Mouse (Mus musculus) stomach, postnatal 0 days (tissue): ENCODE measurements around the gene Hydin. TPM values are rescaled to one million over a fixed set of nuclear protein-coding genes. Genes with fewer than 3 reads are reported as not detected.

ENCODE experiments used
- ATAC-seq: fragments of 200-750 bp; cut with Nextera tagmentation; 2 replicates; pipeline ENCODE4 v1.8.0; 2017; ENCODE audit not compliant: low FRiP score, low TSS enrichment
- DNase-seq: peaks from one replicate; pipeline ENCODE4 v3.0.0-alpha.2; 2016; ENCODE audit warnings: low spot score
- H3K27ac ChIP-seq: fragments of 300-500 bp; sonication (generic); replicated peaks from 2 replicates; pipeline ENCODE4 v1.5.1; 2014; ENCODE audit warnings: mild to moderate bottlenecking, control low read depth
- H3K27me3 ChIP-seq: fragments of 300-500 bp; sonication (generic); 2 replicates; pipeline ENCODE4 v1.6.1; 2014; ENCODE audit warnings: low read length; ENCODE audit not compliant: control insufficient read depth, insufficient read depth
- H3K36me3 ChIP-seq: fragments of 300-500 bp; sonication (generic); 2 replicates; pipeline ENCODE4 v1.6.1; 2014; ENCODE audit warnings: low read length, mixed read lengths; ENCODE audit not compliant: control insufficient read depth, insufficient read depth
- H3K4me1 ChIP-seq: fragments of 300-500 bp; sonication (generic); replicated peaks from 2 replicates; pipeline ENCODE4 v1.6.1; 2014; ENCODE audit warnings: antibody characterized with exemption; ENCODE audit not compliant: control insufficient read depth, insufficient read depth
- H3K4me2 ChIP-seq: fragments of 300-500 bp; sonication (generic); replicated peaks from 2 replicates; pipeline ENCODE4 v1.6.1; 2014; ENCODE audit warnings: low read depth, mild to moderate bottlenecking, control low read depth, moderate library complexity
- H3K4me3 ChIP-seq: fragments of 300-500 bp; sonication (generic); 2 replicates; pipeline ENCODE4 v1.5.1; 2014; ENCODE audit warnings: low read depth, low read length, control low read depth
- H3K9ac ChIP-seq: fragments of 300-500 bp; sonication (generic); 2 replicates; pipeline ENCODE4 v1.6.1; 2014; ENCODE audit warnings: mild to moderate bottlenecking, low read length, control low read depth, mixed read lengths
- H3K9me3 ChIP-seq: fragments of 300-500 bp; sonication (generic); 2 replicates; pipeline ENCODE4 v1.6.1; 2016; ENCODE audit warnings: low read length; ENCODE audit not compliant: control insufficient read depth
- CTCF ChIP-seq: IDR thresholded peaks from 2 replicates; pipeline ENCODE4 v1.5.1; 2016; ENCODE audit warnings: antibody characterized with exemption, low read depth, mild to moderate bottlenecking, moderate library complexity
- EP300 ChIP-seq: optimal IDR thresholded peaks from 2 replicates; pipeline ENCODE3; 2016; ENCODE audit warnings: antibody characterized with exemption
- WGBS: fragments of 180-500 bp; shearing (Covaris S2); extraction: QIAGEN DNeasy Blood & Tissue Kit; methylation state at CpG from one replicate; pipeline ENCODE4 v1.1.7; 2014; 5-methylcytosine and 5-hydroxymethylcytosine counted together
- polyA plus RNA-seq: library from polyadenylated mRNA; unstranded; fragments of >200 nt; fragmentation: Nextera tagmentation; extraction: Ambion mirVana; gene quantifications from 2 replicates; pipeline ENCODE4 v1.2.1, GENCODE M21; 2015

Gene Hydin
- polyA plus RNA-seq, 1 experiment from 2014 or later = 0.05 TPM

DNA sequence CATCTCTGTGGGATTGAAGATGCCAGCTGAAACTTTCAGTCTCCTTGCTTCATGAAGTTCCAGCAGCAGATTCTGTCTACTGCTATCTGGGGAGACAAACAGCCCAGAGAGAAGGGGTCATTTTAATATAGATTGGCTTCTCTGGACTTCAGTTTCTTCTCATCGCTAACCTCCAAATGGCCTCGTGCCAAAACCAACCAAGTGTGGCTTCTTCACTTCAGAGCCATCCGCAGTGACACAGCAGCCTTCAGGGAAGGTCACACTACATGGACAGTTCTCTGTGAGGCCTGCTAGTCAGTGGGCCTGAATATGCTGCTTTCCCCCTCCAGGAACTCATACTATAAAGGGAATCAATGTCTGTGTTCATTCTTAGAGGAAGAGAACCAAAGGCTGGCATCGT, 187.7 kb downstream of the Hydin start:
- TF ChIP-seq CTCF (no peak), EP300 (no peak)

DNA sequence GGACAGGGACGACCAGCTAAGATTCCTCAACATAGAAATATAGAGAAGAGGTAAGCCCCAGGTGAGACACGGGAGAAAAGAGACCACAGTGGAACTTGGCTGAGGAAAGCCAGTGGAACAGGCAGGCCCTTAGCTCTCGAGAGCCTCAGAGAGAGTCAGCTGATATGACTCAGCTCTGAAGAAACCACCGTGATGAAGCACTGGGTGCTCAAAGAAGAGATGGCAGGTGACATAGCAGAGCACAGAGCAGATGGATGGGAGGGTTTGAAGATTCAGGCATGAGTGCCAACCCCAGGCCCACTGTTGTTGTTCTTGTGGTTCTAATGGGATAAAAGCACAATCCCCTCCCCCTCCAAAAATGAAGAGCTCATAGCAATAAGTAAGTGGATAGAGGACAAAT, 190.6 kb downstream of the Hydin start:
- Histone ChIP-seq H3K4me1 (no peaks in the 10 kb centered on the region), H3K27me3 (no peaks in the 10 kb centered on the region), H3K9ac (no peak overlapping the region), H3K9me3 (no peaks in the 10 kb centered on the region), H3K27ac (no peak overlapping the region), H3K4me2 (no peak overlapping the region), H3K36me3 (no peaks in the 10 kb centered on the region), H3K4me3 (no peak overlapping the region)
- DNase-seq (no peak), ATAC-seq (no peak)
- WGBS = 75% methylated on average over 4 of the region's 4 CpGs
- TF ChIP-seq EP300 (no peak), CTCF (no peak)

More for the DNA sequence above, 187.7 kb downstream of the Hydin start:
- DNase-seq = no peak
- Histone ChIP-seq H3K27ac (no peak overlapping the region), H3K9ac (no peak overlapping the region), H3K4me2 (no peak overlapping the region), H3K36me3 (no peaks in the 10 kb centered on the region), H3K9me3 (no peaks in the 10 kb centered on the region), H3K4me3 (no peak overlapping the region), H3K4me1 (no peaks in the 10 kb centered on the region), H3K27me3 (no peaks in the 10 kb centered on the region)
- 78% methylated on average over 4 of the region's 4 CpGs for WGBS
- no peak for ATAC-seq

DNA sequence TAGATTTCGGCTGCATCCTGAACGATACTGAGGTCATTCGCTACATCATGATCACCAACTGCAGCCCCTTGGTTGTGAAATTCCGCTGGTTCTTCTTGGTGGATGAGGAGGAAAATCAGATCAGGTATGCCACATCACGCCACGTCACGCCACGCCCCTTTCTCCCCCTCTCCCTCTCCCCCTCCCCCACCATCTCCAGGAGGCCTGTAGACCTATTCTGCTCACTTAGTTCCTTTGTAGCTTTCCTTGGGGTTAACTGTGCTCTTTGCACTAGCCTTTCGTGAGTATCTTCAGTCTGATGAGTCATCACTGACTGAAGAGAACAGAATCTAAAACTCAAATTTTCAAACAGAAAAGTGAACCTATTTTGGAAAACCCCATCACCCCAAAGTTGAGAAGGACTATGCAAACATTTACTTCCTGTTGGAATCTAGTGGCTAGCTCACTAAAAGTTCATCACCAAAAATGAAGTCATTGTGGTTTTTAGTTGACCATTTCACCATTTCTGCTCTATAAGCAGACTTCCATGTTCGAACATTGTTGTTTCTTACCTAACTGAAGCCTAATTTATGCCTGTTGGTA, 195.9 kb downstream of the Hydin start:
- ATAC-seq (no peak), DNase-seq (no peak)
- WGBS = 84% methylated on average over 10 of the region's 10 CpGs
- Histone ChIP-seq H3K36me3 (no peaks in the 10 kb centered on the region), H3K9me3 (no peaks in the 10 kb centered on the region), H3K4me3 (no peak overlapping the region), H3K4me2 (no peak overlapping the region), H3K4me1 (no peaks in the 10 kb centered on the region), H3K27me3 (no peaks in the 10 kb centered on the region), H3K9ac (no peak overlapping the region), H3K27ac (no peak overlapping the region)
- TF ChIP-seq EP300 (no peak), CTCF (no peak)

DNA sequence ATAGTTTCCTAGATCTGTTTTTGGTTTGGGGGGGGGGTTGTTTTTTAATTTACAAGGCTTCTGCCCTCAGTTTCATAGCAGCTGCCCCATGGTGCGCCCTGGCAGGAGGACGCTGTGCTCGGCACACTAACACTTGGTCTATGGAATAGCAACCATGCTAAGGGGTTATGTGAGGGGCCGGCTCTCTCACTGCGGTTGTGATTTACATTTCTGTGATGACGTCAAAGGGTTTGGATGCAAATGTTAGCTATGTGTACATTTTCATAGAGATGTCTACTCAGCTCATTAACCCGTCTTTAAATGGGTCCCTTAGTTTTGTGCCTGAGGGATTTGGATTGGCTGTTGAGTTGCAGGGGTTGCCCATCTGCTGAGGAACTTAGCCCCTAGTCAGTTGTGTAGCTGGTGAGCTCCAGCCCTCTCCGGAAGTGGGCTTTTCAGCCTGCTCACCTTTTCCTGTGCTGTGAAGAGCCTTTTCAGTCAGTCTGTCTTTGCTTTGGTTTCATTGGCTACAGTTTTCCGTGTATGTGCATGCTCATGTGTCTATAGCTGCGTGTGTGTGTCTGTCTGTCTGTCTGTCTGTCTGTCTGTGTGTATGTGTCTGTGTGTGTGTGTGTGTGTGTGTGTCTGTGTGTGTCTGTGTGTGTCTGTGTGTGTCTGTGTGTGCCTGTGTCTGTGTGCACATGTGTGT, 197.1 kb downstream of the Hydin start:
- Histone ChIP-seq H3K9me3 (no peaks in the 10 kb centered on the region), H3K9ac (no peak overlapping the region), H3K36me3 (no peaks in the 10 kb centered on the region), H3K27me3 (no peaks in the 10 kb centered on the region), H3K27ac (no peak overlapping the region), H3K4me1 (no peaks in the 10 kb centered on the region), H3K4me3 (no peak overlapping the region), H3K4me2 (no peak overlapping the region)
- 78% methylated on average over 10 of the region's 10 CpGs for WGBS
- TF ChIP-seq CTCF = no peak
- no peak for TF ChIP-seq EP300
- ATAC-seq (no peak), DNase-seq (no peak)

DNA sequence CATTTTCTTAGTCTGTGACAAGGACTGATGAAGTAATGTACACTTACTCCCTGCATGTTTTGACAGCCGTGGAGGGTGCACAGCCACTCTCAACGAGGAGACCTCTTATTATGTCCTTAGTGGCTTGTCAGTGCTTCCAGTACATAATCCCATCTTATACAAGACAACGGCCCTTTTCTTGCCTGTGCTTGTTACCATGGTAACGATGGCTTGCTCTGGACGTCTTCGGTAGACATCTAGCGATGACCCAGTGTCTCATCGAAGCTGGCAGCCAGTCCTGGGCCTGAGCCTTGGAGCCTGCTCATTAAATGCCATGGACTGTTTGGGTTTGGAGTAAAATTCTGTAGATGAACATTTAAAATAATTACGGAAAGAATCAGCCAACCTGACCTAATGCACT, 198.8 kb downstream of the Hydin start:
- no peak overlapping the region for H3K9ac ChIP-seq
- no peak for TF ChIP-seq CTCF
- TF ChIP-seq EP300 = no peak
- DNase-seq (no peak), ATAC-seq (no peak)
- WGBS = 67% methylated on average over 9 of the region's 9 CpGs
- H3K9me3 ChIP-seq = no peaks in the 10 kb centered on the region
- H3K4me3 ChIP-seq = no peak overlapping the region
- H3K4me2 ChIP-seq = no peak overlapping the region
- H3K27ac ChIP-seq = no peak overlapping the region
- no peaks in the 10 kb centered on the region for H3K36me3 ChIP-seq
- H3K27me3 ChIP-seq = no peaks in the 10 kb centered on the region
- no peaks in the 10 kb centered on the region for H3K4me1 ChIP-seq

DNA sequence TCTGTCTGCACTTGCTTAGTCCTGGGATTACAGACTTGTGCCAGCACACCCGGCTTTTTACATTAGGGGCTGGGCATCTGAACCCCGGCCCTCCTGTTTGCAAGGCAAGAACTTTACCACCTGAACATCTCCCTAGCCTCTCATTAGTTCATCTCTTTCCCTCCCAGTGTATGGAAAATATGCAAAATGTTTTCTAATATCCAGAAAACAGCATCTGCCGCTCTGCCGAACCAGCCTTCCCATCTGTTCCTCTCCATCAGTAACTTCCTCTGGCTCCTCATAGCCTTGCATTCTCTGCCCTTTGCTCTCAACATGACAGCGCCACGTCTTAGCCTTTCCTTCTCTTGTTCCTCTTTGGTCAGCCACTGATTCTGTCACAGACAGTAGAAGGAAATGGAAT, 210.5 kb downstream of the Hydin start:
- Histone ChIP-seq H3K4me2 (no peak overlapping the region), H3K36me3 (no peaks in the 10 kb centered on the region), H3K9ac (no peak overlapping the region), H3K27ac (no peak overlapping the region), H3K4me3 (no peak overlapping the region), H3K27me3 (no peaks in the 10 kb centered on the region), H3K4me1 (no peaks in the 10 kb centered on the region), H3K9me3 (no peaks in the 10 kb centered on the region)
- TF ChIP-seq CTCF = no peak
- no peak for TF ChIP-seq EP300
- WGBS = 77% methylated on average over 6 of the region's 6 CpGs
- ATAC-seq = no peak
- no peak for DNase-seq
